Mouse (Mus musculus): ENCODE data around the gene Lnpep. TPM values are rescaled to one million over a fixed set of nuclear protein-coding genes. Genes with fewer than 3 reads are reported as not detected.

Lnpep gene
- total and polyA plus RNA-seq, 3 experiments = 10.0 to 773 (median 20.7) TPM

DNA sequence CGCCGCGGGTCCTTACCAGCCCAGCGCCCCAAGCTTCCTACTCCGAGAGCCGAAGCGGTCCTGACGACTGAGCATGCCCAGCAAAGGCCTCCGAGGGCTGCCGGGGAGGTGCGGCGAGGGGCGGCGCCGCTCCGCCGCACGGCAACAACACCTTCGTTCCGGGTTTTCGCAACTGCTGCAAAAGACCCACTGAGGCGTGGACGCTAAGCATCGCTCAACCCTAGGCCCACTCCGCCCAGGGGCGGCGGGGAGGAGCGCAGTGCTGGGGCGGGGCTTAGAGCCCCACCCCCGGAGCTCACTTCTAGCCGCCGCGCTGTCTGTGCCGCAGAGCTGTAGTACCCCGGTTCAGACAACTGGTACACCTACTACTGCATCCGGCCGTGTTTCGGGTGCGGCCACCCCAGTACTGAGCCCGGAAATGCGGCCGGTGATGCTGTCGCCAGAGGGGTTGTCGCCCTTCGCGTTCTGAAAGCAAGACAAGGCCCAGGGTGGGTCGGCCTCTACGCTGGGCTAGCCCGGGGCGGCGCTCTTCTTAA, 361 bp downstream of the Lnpep start:
- H3K4me3 ChIP-seq (ENCODE audit: control insufficient read depth in 1 of 2, insufficient read depth in 1 of 2, low read depth in 2 of 2, low read length in 2 of 2) = peak overlapping the region; percentile 91 to 93
- H3K27me3 ChIP-seq (ENCODE audit: control insufficient read depth in 1 of 2, insufficient read depth in 2 of 2, low read length in 2 of 2) = no peaks in the 10 kb centered on the region
- peak overlapping the region; percentile 99 for H3K27ac ChIP-seq (ENCODE audit: control insufficient read depth, low read depth, low read length)
- H3K4me1 ChIP-seq (ENCODE audit: control insufficient read depth in 1 of 2, insufficient read depth in 2 of 2, low read length in 2 of 2) = peaks cover 4 to 14% of the 10 kb centered on the region in 2 experiments; a peak in 3 of 4 replicates
- peaks cover 0 to 17% of the 10 kb centered on the region in 2 experiments; a peak in 2 of 4 replicates for H3K36me3 ChIP-seq (ENCODE audit: control insufficient read depth in 1 of 2, insufficient read depth in 2 of 2, low read length in 2 of 2)
- H3K9ac ChIP-seq (ENCODE audit: control insufficient read depth, low read depth, low read length, poor library complexity, severe bottlenecking) = peak overlapping the region; percentile 87
- H3K9me3 ChIP-seq (replicated peaks; ENCODE audit: insufficient read depth, low read length) = no peaks in the 10 kb centered on the region
- TF ChIP-seq MYC (IDR thresholded peaks at IDR 0.05; ENCODE audit: low read depth, low read length) (peak; percentile 87), NELFE (IDR thresholded peaks at IDR 0.05; ENCODE audit: low read depth, low read length) (peak; percentile 83), E2F4 (IDR thresholded peaks at IDR 0.05; ENCODE audit: borderline replicate concordance, low read depth, low read length) (no peak), POLR2A (IDR thresholded peaks at IDR 0.05; ENCODE audit: control insufficient read depth in 1 of 2, insufficient read depth in 1 of 2, low read depth in 1 of 2, low read length in 2 of 2, poor library complexity in 1 of 2) (peak; percentile 51 to 92; a peak in 2 of 4 replicates), MXI1 (IDR thresholded peaks at IDR 0.05; ENCODE audit: low read depth, low read length) (peak; percentile 83), MAX (IDR thresholded peaks at IDR 0.05; ENCODE audit: low read length) (peak; percentile 59; the same call in 1 of the 2 replicates), EP300 (IDR thresholded peaks at IDR 0.05; ENCODE audit: low read depth in 1 of 2, low read length in 2 of 2) (no peak; a peak in 1 of 4 replicates), TAL1 (IDR thresholded peaks at IDR 0.05; ENCODE audit: low read length) (no peak), TCF12 (IDR thresholded peaks at IDR 0.05; ENCODE audit: low read depth, low read length) (peak; percentile 60), TBP (IDR thresholded peaks at IDR 0.05; ENCODE audit: low read depth, low read length) (peak; percentile 86), POLR2AphosphoS2 (IDR thresholded peaks at IDR 0.05; ENCODE audit: low read length) (peak; percentile 74; the same call in 1 of the 2 replicates), SIN3A (IDR thresholded peaks at IDR 0.05; ENCODE audit: low read length) (peak; percentile 91), NRF1 (IDR thresholded peaks at IDR 0.05; ENCODE audit: insufficient read depth, low read depth, low read length, poor library complexity, severe bottlenecking) (peak; percentile 78), ETS1 (IDR thresholded peaks at IDR 0.05; ENCODE audit: low read depth, low read length) (0 out of 2 replicates have a peak, but pooled peaks have one; percentile 30), ZMIZ1 (IDR thresholded peaks at IDR 0.05; ENCODE audit: low read depth, low read length) (peak; percentile 88), UBTF (IDR thresholded peaks at IDR 0.05; ENCODE audit: borderline replicate concordance, insufficient read depth, low read depth, low read length) (peak; percentile 93), MAZ (IDR thresholded peaks at IDR 0.05; ENCODE audit: low read depth, low read length) (peak; percentile 91; the same call in 1 of the 2 replicates), MYB (IDR thresholded peaks at IDR 0.05; ENCODE audit: low read depth, low read length) (no peak), HCFC1 (IDR thresholded peaks at IDR 0.05; ENCODE audit: low read depth, low read length) (peak; percentile 83)
- peaks cover 27% of the 10 kb centered on the region for H3K79me2 ChIP-seq (ENCODE audit: control insufficient read depth, insufficient read depth, low read length, poor library complexity)
- peak; percentile 97 for DNase-seq (ENCODE audit: low read depth, low spot score)

DNA sequence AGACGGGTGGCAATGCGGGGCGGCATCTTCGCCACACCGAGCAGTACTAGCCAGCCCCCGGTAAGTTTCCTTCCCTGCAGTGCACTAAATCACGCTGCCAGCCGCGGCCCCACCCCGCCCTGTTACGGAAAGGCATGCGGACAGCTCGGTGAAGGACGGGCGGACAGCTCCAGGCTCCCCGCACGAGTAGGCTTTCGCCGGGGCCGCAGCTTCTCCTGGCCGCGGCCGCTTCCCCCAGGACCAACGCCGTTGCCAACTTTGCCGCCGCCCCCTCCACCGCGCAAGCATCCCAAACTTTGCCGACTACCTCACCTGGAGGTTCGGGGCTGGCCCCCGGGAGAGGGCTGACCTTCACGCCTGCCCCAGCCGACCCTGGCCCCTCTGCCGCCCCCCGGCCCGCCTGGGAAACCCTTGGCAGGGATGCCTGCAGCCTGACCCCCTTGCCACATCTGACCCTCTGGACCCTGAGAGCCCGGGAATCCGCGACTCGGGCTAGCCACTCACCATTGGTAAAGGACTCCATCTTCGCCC, 895 bp downstream of the Lnpep start:
- H3K79me2 ChIP-seq (ENCODE audit: control insufficient read depth, insufficient read depth, low read length, poor library complexity) = peaks cover 29% of the 10 kb centered on the region
- peak overlapping the region; percentile 79 for H3K27ac ChIP-seq (ENCODE audit: control insufficient read depth, low read depth, low read length)
- H3K27me3 ChIP-seq (ENCODE audit: control insufficient read depth in 1 of 2, insufficient read depth in 2 of 2, low read length in 2 of 2) = no peaks in the 10 kb centered on the region
- H3K9ac ChIP-seq (ENCODE audit: control insufficient read depth, low read depth, low read length, poor library complexity, severe bottlenecking) = peak overlapping the region; percentile 87
- H3K36me3 ChIP-seq (ENCODE audit: control insufficient read depth in 1 of 2, insufficient read depth in 2 of 2, low read length in 2 of 2) = peaks cover 0 to 21% of the 10 kb centered on the region in 2 experiments; a peak in 2 of 4 replicates
- H3K9me3 ChIP-seq (replicated peaks; ENCODE audit: insufficient read depth, low read length) = no peaks in the 10 kb centered on the region
- H3K4me1 ChIP-seq (ENCODE audit: control insufficient read depth in 1 of 2, insufficient read depth in 2 of 2, low read length in 2 of 2) = peaks cover 4 to 17% of the 10 kb centered on the region in 2 experiments; a peak in 3 of 4 replicates
- peak overlapping the region; percentile 91 to 93 for H3K4me3 ChIP-seq (ENCODE audit: control insufficient read depth in 1 of 2, insufficient read depth in 1 of 2, low read depth in 2 of 2, low read length in 2 of 2)
- peak; percentile 66 for DNase-seq (ENCODE audit: low read depth, low spot score)
- no peak for TF ChIP-seq ZNF384 (IDR thresholded peaks at IDR 0.05; ENCODE audit: low read depth, low read length)
- TF ChIP-seq POLR2AphosphoS5 (IDR thresholded peaks at IDR 0.05; ENCODE audit: borderline replicate concordance, low read depth, low read length) = no peak
- no peak for TF ChIP-seq NRF1 (IDR thresholded peaks at IDR 0.05; ENCODE audit: insufficient read depth, low read depth, low read length, poor library complexity, severe bottlenecking)
- TF ChIP-seq GATA1 (IDR thresholded peaks at IDR 0.05; ENCODE audit: low read depth, low read length) = no peak
- no peak for TF ChIP-seq CTCF (IDR thresholded peaks at IDR 0.05 in 2 of 3, conservative IDR thresholded peaks at IDR 0.05 in 1 of 3; ENCODE audit: control insufficient read depth in 1 of 3, insufficient read depth in 1 of 3, low read depth in 2 of 3, low read length in 3 of 3, poor library complexity in 1 of 3, severe bottlenecking in 1 of 3)
- no peak for TF ChIP-seq TBP (IDR thresholded peaks at IDR 0.05; ENCODE audit: low read depth, low read length)
- no peak for TF ChIP-seq MAFK (IDR thresholded peaks at IDR 0.05; ENCODE audit: borderline replicate concordance, low read depth, low read length)
- TF ChIP-seq USF1 (IDR thresholded peaks at IDR 0.05; ENCODE audit: low read depth, low read length) = no peak
- TF ChIP-seq MYC (IDR thresholded peaks at IDR 0.05; ENCODE audit: low read depth, low read length) = no peak
- no peak for TF ChIP-seq SIN3A (IDR thresholded peaks at IDR 0.05; ENCODE audit: low read length)
- no peak for TF ChIP-seq MAZ (IDR thresholded peaks at IDR 0.05; ENCODE audit: low read depth, low read length)
- TF ChIP-seq MYB (IDR thresholded peaks at IDR 0.05; ENCODE audit: low read depth, low read length) = no peak
- TF ChIP-seq BHLHE40 (IDR thresholded peaks at IDR 0.05; ENCODE audit: borderline replicate concordance, low read depth, low read length) = no peak
- no peak for TF ChIP-seq RAD21 (IDR thresholded peaks at IDR 0.05; ENCODE audit: low read depth, low read length)
- TF ChIP-seq E2F4 (IDR thresholded peaks at IDR 0.05; ENCODE audit: borderline replicate concordance, low read depth, low read length) = no peak
- TF ChIP-seq UBTF (IDR thresholded peaks at IDR 0.05; ENCODE audit: borderline replicate concordance, insufficient read depth, low read depth, low read length) = no peak; the same call in 1 of the 2 replicates
